Mouse (Mus musculus) MEL (cell line): ENCODE data around the gene Stap2. TPM values are rescaled to one million over a fixed set of nuclear protein-coding genes. Genes with fewer than 3 reads are reported as not detected.

Source experiments
- DNase-seq: peaks from one replicate; pipeline ENCODE4 v3.0.0; 2011; ENCODE audit warnings: low read depth, low spot score
- H3K27ac ChIP-seq: 2 replicates; pipeline ENCODE4 v1.5.1; 2012; ENCODE audit warnings: low read depth, mild to moderate bottlenecking, control low read depth, low read length, moderate library complexity; ENCODE audit not compliant: control insufficient read depth
- H3K27me3 ChIP-seq, 2 experiments: fragments of 150-350 bp in 1 of 2; sonication (generic) in 1 of 2; 2 replicates each; pipeline ENCODE4 v1.6.1; 2012; ENCODE audit warnings: low read length in 2 of 2, mild to moderate bottlenecking in 2 of 2, improper control_type of control experiment in 1 of 2, moderate library complexity in 1 of 2; ENCODE audit not compliant: insufficient read depth in 2 of 2, control insufficient read depth in 1 of 2
- H3K36me3 ChIP-seq, 2 experiments: 2 replicates each; pipeline ENCODE4 v1.6.1; 2012 to 2014; ENCODE audit warnings: low read length in 2 of 2, improper control_type of control experiment in 1 of 2, inconsistent platforms in 1 of 2, mild to moderate bottlenecking in 1 of 2; ENCODE audit not compliant: insufficient read depth in 2 of 2, control insufficient read depth in 1 of 2
- H3K4me1 ChIP-seq, 2 experiments: fragments of 150-350 bp in 1 of 2; sonication (generic) in 1 of 2; 2 replicates each; pipeline ENCODE4 v1.6.1; 2012; ENCODE audit warnings: low read length in 2 of 2, improper control_type of control experiment in 1 of 2, mild to moderate bottlenecking in 1 of 2; ENCODE audit not compliant: insufficient read depth in 2 of 2, control insufficient read depth in 1 of 2
- H3K4me3 ChIP-seq, 2 experiments: fragments of 150-350 bp in 1 of 2; sonication (generic) in 1 of 2; 2 replicates each; pipeline ENCODE4 v1.5.1; 2012; ENCODE audit warnings: low read depth in 2 of 2, low read length in 2 of 2, mild to moderate bottlenecking in 2 of 2, moderate library complexity in 2 of 2, control low read depth in 1 of 2, improper control_type of control experiment in 1 of 2; ENCODE audit not compliant: control insufficient read depth in 1 of 2, insufficient read depth in 1 of 2
- H3K79me2 ChIP-seq: 2 replicates; pipeline ENCODE4 v1.6.1; 2012; ENCODE audit warnings: mild to moderate bottlenecking, low read length, moderate library complexity; ENCODE audit not compliant: control insufficient read depth, poor library complexity, insufficient read depth
- H3K9ac ChIP-seq: 2 replicates; pipeline ENCODE4 v1.6.1; 2012; ENCODE audit warnings: low read depth, mild to moderate bottlenecking, control low read depth, low read length, moderate library complexity; ENCODE audit not compliant: control insufficient read depth, poor library complexity, severe bottlenecking
- H3K9me3 ChIP-seq: fragments of 150-350 bp; sonication (generic); replicated peaks from 2 replicates; pipeline ENCODE4 v1.6.1; 2012; ENCODE audit warnings: mild to moderate bottlenecking, low read length, improper control_type of control experiment, moderate library complexity; ENCODE audit not compliant: insufficient read depth
- BHLHE40 ChIP-seq: IDR thresholded peaks from 2 replicates; pipeline ENCODE4 v1.6.1; 2012; ENCODE audit warnings: low read depth, mild to moderate bottlenecking, inconsistent platforms, low read length, improper control_type of control experiment, borderline replicate concordance
- EP300 ChIP-seq, 2 experiments: IDR thresholded peaks; 2 replicates each; pipeline ENCODE4 v1.6.1; 2011; ENCODE audit warnings: improper control_type of control experiment in 2 of 2, low read length in 2 of 2, low read depth in 1 of 2, mild to moderate bottlenecking in 1 of 2
- ETS1 ChIP-seq: IDR thresholded peaks from 2 replicates; pipeline ENCODE4 v1.6.1; 2012; ENCODE audit warnings: low read depth, mild to moderate bottlenecking, inconsistent platforms, low read length, improper control_type of control experiment, moderate library complexity
- GABPA ChIP-seq: IDR thresholded peaks from 2 replicates; pipeline ENCODE4 v1.6.1; 2012; ENCODE audit warnings: low read depth, mild to moderate bottlenecking, inconsistent platforms, low read length, improper control_type of control experiment, moderate library complexity
- HCFC1 ChIP-seq: IDR thresholded peaks from 2 replicates; pipeline ENCODE4 v1.6.1; 2012; ENCODE audit warnings: low read depth, mild to moderate bottlenecking, inconsistent platforms, low read length, improper control_type of control experiment, moderate library complexity
- KAT2A ChIP-seq: conservative IDR thresholded peaks from 2 replicates; pipeline ENCODE4 v1.6.1; 2012; ENCODE audit warnings: low read depth, low read length, improper control_type of control experiment, inconsistent platforms
- MAFK ChIP-seq: IDR thresholded peaks from 2 replicates; pipeline ENCODE4 v1.6.1; 2011; ENCODE audit warnings: low read depth, mild to moderate bottlenecking, low read length, improper control_type of control experiment, borderline replicate concordance
- MXI1 ChIP-seq: IDR thresholded peaks from 2 replicates; pipeline ENCODE4 v1.6.1; 2011; ENCODE audit warnings: mild to moderate bottlenecking, low read depth, low read length, improper control_type of control experiment
- NELFE ChIP-seq: IDR thresholded peaks from 2 replicates; pipeline ENCODE4 v1.6.1; 2011; ENCODE audit warnings: low read depth, low read length, improper control_type of control experiment
- NRF1 ChIP-seq: IDR thresholded peaks from 2 replicates; pipeline ENCODE4 v1.6.1; 2014; ENCODE audit warnings: low read depth, mild to moderate bottlenecking, inconsistent platforms, low read length, improper control_type of control experiment, moderate library complexity; ENCODE audit not compliant: poor library complexity, insufficient read depth, severe bottlenecking
- POLR2A ChIP-seq, 2 experiments: IDR thresholded peaks; 2 replicates each; pipeline ENCODE4 v1.6.1; 2011 to 2012; ENCODE audit warnings: low read length in 2 of 2, mild to moderate bottlenecking in 2 of 2, control low read depth in 1 of 2, improper control_type of control experiment in 1 of 2, low read depth in 1 of 2, moderate library complexity in 1 of 2; ENCODE audit not compliant: control insufficient read depth in 1 of 2, insufficient read depth in 1 of 2, poor library complexity in 1 of 2
- SIN3A ChIP-seq: IDR thresholded peaks from 2 replicates; pipeline ENCODE4 v1.6.1; 2012; ENCODE audit warnings: low read length, improper control_type of control experiment, inconsistent platforms
- TAL1 ChIP-seq: IDR thresholded peaks from 2 replicates; pipeline ENCODE4 v1.6.1; 2012; ENCODE audit warnings: mild to moderate bottlenecking, inconsistent platforms, low read length, moderate library complexity, mixed read lengths
- UBTF ChIP-seq: IDR thresholded peaks from 2 replicates; pipeline ENCODE4 v1.6.1; 2012; ENCODE audit warnings: low read depth, mild to moderate bottlenecking, inconsistent platforms, low read length, improper control_type of control experiment, moderate library complexity, borderline replicate concordance; ENCODE audit not compliant: insufficient read depth
- USF1 ChIP-seq: IDR thresholded peaks from 2 replicates; pipeline ENCODE4 v1.6.1; 2014; ENCODE audit warnings: low read depth, mild to moderate bottlenecking, inconsistent platforms, low read length, improper control_type of control experiment, moderate library complexity
- ZKSCAN1 ChIP-seq: IDR thresholded peaks from 2 replicates; pipeline ENCODE4 v1.6.1; 2012; ENCODE audit warnings: low read depth, mild to moderate bottlenecking, inconsistent platforms, low read length, improper control_type of control experiment, moderate library complexity
- ZMIZ1 ChIP-seq: IDR thresholded peaks from 2 replicates; pipeline ENCODE4 v1.6.1; 2012; ENCODE audit warnings: low read depth, mild to moderate bottlenecking, inconsistent platforms, low read length, improper control_type of control experiment, moderate library complexity
- ZNF384 ChIP-seq: IDR thresholded peaks from 2 replicates; pipeline ENCODE4 v1.6.1; 2012; ENCODE audit warnings: low read depth, mild to moderate bottlenecking, inconsistent platforms, low read length, improper control_type of control experiment
- polyA plus RNA-seq, 2 experiments: library from polyadenylated mRNA; stranded (reverse) in 1 of 2; unstranded in 1 of 2; fragments of >175 nt in 1 of 2; fragments of >200 nt in 1 of 2; gene quantifications; 2 replicates each; pipeline versions ENCODE4 v1.2.1 to v1.2.4; 2012; ENCODE audit warnings: low replicate concordance in 2 of 2, low read depth in 1 of 2; ENCODE audit not compliant: insufficient read length in 2 of 2, insufficient read depth in 1 of 2, missing spikeins in 1 of 2
- total RNA-seq: library from RNA; depleted of rRNA; stranded (reverse); fragments of 300-350 nt; gene quantifications from 2 replicates; pipeline ENCODE4 v1.2.3, GENCODE M21; 2012

Stap2 gene
- total and polyA plus RNA-seq, 3 experiments: 0.08 TPM; not detected in 1

DNA sequence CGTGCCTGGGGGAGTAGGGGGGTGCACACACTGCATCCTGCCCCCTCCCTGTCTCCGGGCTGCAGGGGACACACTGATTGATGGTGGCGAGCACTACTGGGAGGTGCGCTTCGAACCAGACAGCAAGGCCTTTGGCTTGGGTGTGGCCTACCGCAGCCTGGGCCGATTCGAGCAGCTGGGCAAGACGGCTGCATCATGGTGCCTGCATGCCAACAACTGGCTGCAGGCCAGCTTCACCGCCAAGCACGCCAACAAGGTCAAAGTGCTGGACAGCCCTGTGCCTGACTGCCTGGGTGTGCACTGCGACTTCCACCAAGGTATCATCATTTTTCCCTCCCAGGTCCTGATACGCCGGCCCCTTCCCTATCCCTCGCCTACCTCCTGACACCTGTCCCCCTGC lies 9.4 kb downstream of the Stap2 start:
- DNase-seq: no peak
- Histone ChIP-seq H3K79me2 (no peaks in the 10 kb centered on the region), H3K4me1 (no peaks in the 10 kb centered on the region), H3K27me3 (peaks cover 2 to 6% of the 10 kb centered on the region in 2 experiments; a peak in 3 of 4 replicates), H3K9ac (no peak overlapping the region), H3K9me3 (no peaks in the 10 kb centered on the region), H3K36me3 (no peaks in the 10 kb centered on the region), H3K27ac (no peak overlapping the region), H3K4me3 (no peak overlapping the region)
- TF ChIP-seq MAFK (no peak), NRF1 (no peak), POLR2A (IDR thresholded peaks at IDR 0.05; ENCODE audit: control insufficient read depth in 1 of 2, insufficient read depth in 1 of 2, low read depth in 1 of 2, low read length in 2 of 2, poor library complexity in 1 of 2) (no peak), HCFC1 (no peak), ZKSCAN1 (no peak), UBTF (no peak), TAL1 (no peak)

DNA sequence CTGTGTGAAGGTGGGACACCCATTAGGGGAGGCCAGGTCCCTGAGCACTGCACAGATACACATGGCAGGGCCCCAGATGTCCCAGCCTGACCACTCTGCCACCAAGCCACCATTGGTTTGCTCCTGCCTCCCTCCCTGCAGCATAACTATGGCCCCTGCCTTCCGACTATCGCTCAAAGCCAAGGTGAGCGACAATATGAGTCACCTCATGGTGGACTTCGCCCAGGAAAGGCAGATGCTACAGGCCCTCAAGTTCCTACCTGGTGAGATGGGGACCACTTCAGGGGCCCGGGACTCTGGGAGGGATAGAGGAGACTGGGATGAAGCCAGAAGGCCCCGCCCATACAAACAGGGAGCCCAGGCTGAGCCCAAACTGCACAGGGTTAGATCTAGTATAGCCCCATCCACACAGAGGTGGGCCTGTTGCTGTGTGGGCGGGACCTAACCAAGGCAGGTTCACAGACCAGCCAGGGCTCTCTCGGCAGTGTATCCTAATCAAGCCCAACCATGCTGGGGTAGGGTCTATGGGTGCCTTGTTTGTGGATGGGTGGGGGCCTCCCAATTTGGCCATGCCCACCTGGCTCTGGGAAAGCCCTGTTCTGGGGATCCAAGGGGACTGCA lies 15.0 kb downstream of the Stap2 start:
- Histone ChIP-seq H3K4me3 (no peak overlapping the region), H3K27ac (no peak overlapping the region), H3K36me3 (no peaks in the 10 kb centered on the region), H3K9me3 (no peaks in the 10 kb centered on the region), H3K79me2 (no peaks in the 10 kb centered on the region), H3K4me1 (no peaks in the 10 kb centered on the region), H3K27me3 (peaks cover 2 to 4% of the 10 kb centered on the region in 2 experiments; a peak in 3 of 4 replicates), H3K9ac (no peak overlapping the region)
- no peak for DNase-seq
- TF ChIP-seq NELFE (no peak), BHLHE40 (no peak), NRF1 (no peak), EP300 (IDR thresholded peaks at IDR 0.05; ENCODE audit: low read depth in 1 of 2, low read length in 2 of 2) (no peak)

DNA sequence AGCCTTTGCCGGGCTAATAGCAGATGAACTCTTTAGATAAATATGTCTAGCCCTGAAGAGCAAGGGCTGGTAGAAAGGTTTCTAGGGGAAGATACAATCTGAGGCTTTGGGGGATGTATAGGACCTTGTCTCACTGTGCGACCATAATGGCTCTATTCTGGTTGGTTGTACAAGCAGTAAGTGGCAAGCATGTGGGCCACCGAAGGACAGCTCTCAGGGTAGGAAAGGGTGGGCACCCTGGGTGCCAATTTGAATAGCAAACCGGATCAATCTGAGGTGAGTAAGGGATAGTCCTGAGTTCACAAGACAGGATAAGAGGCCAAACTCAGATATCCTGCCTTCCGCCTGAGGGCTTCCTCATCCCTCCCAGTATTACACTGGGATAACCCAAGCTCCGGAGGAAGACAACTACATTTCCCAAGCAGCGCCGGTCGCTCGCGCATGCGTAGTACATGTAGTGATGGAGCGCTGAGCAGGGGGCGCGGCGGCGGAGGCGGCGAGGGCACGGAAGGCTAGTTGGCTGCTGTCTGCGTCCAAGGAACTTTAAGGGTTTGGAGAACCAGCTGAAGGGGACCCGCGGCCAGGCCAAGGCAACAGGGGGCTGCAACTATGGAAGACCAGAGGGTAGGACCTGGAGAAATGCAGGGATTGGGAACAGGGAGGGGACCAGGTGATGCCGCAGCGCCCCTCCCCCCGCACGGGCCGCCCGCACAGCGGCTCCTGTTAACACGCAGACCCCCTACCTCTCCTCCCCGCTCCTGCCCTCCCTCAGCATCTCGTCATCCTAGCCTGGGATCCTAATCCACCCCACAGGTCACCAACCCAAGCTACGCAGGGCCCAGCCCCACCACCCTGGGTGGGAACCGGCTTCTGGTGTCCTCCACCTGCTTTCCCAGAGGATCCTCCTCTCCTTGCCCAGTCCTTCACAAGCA lies 19.1 kb downstream of the Stap2 start, which contains the start of gene Fsd1:
Gene Fsd1, plus strand, starts transcription at position 480 of the 932 bp plus-strand sequence.
- Histone ChIP-seq H3K79me2 (no peaks in the 10 kb centered on the region), H3K4me1 (no peaks in the 10 kb centered on the region), H3K27ac (no peak within 1 kb of the TSS), H3K36me3 (no peaks in the 10 kb centered on the region), H3K4me3 (no peak within 1 kb of the TSS), H3K9me3 (no peaks in the 10 kb centered on the region), H3K9ac (no peak within 1 kb of the TSS), H3K27me3 (peaks cover 0 to 1% of the 10 kb centered on the region in 2 experiments; a peak in 1 of 4 replicates)
- TF ChIP-seq TAL1 (no peak), MXI1 (no peak), ZNF384 (no peak), KAT2A (no peak), EP300 (IDR thresholded peaks at IDR 0.05; ENCODE audit: low read depth in 1 of 2, low read length in 2 of 2) (no peak), USF1 (no peak), ETS1 (no peak), NRF1 (no peak), ZMIZ1 (no peak), POLR2A (IDR thresholded peaks at IDR 0.05; ENCODE audit: control insufficient read depth in 1 of 2, insufficient read depth in 1 of 2, low read depth in 1 of 2, low read length in 2 of 2, poor library complexity in 1 of 2) (no peak), GABPA (no peak), SIN3A (no peak)
- DNase-seq: no peak
